Mouse (Mus musculus) heart, embryonic 15.5 days (tissue): ENCODE measurements around the gene Exog. TPM values are rescaled to one million over a fixed set of nuclear protein-coding genes. Genes with fewer than 3 reads are reported as not detected.

ENCODE experiments used
- ATAC-seq: fragments of 200-750 bp; cut with Nextera tagmentation; replicated peaks from 2 replicates; pipeline ENCODE4 v1.8.0; 2017; ENCODE audit warnings: low read depth, moderate TSS enrichment; ENCODE audit not compliant: insufficient number of reproducible peaks, insufficient read depth, low FRiP score
- H3K27ac ChIP-seq: fragments of 300-500 bp; sonication (generic); 2 replicates; pipeline ENCODE4 v1.5.1; 2015; ENCODE audit warnings: mild to moderate bottlenecking, inconsistent platforms
- H3K27me3 ChIP-seq: fragments of 300-500 bp; sonication (generic); 2 replicates; pipeline ENCODE4 v1.6.1; 2015; ENCODE audit warnings: inconsistent platforms
- H3K36me3 ChIP-seq: fragments of 300-500 bp; sonication (generic); 2 replicates; pipeline ENCODE4 v1.6.1; 2015; ENCODE audit warnings: mild to moderate bottlenecking, inconsistent platforms
- H3K4me1 ChIP-seq: fragments of 300-500 bp; sonication (generic); replicated peaks from 2 replicates; pipeline ENCODE4 v1.6.1; 2015; ENCODE audit warnings: inconsistent platforms
- H3K4me2 ChIP-seq: fragments of 300-500 bp; sonication (generic); 2 replicates; pipeline ENCODE4 v1.6.1; 2015; ENCODE audit warnings: inconsistent platforms, mild to moderate bottlenecking, moderate library complexity
- H3K4me3 ChIP-seq: fragments of 300-500 bp; sonication (generic); 2 replicates; pipeline ENCODE4 v1.5.1; 2015; ENCODE audit warnings: mild to moderate bottlenecking, inconsistent platforms
- H3K9ac ChIP-seq: fragments of 300-500 bp; sonication (generic); 2 replicates; pipeline ENCODE4 v1.6.1; 2015; ENCODE audit warnings: mild to moderate bottlenecking, inconsistent platforms
- H3K9me3 ChIP-seq: fragments of 300-500 bp; sonication (generic); replicated peaks from 2 replicates; pipeline ENCODE4 v1.6.1; 2016; ENCODE audit warnings: inconsistent platforms
- WGBS: fragments of 180-500 bp; shearing (Covaris S2); methylation state at CpG from one replicate; pipeline ENCODE4 v1.1.7; 2015; ENCODE audit warnings: mixed read lengths; 5-methylcytosine and 5-hydroxymethylcytosine counted together
- polyA plus RNA-seq: library from polyadenylated mRNA; unstranded; fragments of >200 nt; fragmentation: Nextera tagmentation; extraction: Ambion mirVana; gene quantifications from 2 replicates; pipeline ENCODE4 v1.2.1, GENCODE M21; 2015

Gene Exog
- polyA plus RNA-seq, 1 experiment from 2014 or later, result 9.7 TPM

DNA sequence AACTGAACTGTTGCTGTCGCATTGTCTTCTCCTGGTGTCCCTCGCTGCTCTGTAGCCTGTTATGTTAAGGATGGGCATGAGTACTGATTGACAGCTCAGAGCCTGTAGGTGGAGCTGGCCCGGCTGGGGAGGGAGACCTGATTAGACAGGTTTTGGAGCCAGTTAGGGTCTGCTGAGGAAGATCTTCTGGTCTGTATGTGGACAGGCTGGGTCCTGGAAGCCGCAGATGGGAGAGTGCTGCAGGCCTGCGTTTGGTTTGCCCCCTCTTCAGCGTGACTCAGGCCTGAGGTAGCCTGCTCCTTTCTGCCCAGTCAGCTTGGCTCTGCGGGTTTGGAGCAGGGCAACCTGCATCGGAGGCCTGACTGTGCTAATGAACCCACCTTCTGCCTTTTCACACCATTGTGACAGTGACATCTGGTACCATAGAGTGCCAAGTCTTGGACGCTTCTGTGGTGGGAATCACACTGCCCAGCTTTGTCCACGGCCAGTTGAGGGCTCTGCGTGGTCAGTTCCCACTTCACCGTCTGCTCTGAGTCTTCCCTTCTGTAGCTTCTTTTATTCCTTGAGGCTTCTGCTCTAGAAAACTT lies 24.8 kb upstream of the Exog start:
- H3K27ac ChIP-seq, result no peak overlapping the region
- ATAC-seq, result no peak
- no peaks in the 10 kb centered on the region for H3K36me3 ChIP-seq
- no peaks in the 10 kb centered on the region for H3K9me3 ChIP-seq
- whole genome bisulfite sequencing, result 67% methylated on average over 12 of the region's 12 CpGs
- H3K27me3 ChIP-seq, result no peaks in the 10 kb centered on the region
- H3K4me3 ChIP-seq, result no peak overlapping the region
- H3K4me2 ChIP-seq, result no peak overlapping the region
- H3K4me1 ChIP-seq, result peaks cover 34% of the 10 kb centered on the region
- no peak overlapping the region for H3K9ac ChIP-seq

DNA sequence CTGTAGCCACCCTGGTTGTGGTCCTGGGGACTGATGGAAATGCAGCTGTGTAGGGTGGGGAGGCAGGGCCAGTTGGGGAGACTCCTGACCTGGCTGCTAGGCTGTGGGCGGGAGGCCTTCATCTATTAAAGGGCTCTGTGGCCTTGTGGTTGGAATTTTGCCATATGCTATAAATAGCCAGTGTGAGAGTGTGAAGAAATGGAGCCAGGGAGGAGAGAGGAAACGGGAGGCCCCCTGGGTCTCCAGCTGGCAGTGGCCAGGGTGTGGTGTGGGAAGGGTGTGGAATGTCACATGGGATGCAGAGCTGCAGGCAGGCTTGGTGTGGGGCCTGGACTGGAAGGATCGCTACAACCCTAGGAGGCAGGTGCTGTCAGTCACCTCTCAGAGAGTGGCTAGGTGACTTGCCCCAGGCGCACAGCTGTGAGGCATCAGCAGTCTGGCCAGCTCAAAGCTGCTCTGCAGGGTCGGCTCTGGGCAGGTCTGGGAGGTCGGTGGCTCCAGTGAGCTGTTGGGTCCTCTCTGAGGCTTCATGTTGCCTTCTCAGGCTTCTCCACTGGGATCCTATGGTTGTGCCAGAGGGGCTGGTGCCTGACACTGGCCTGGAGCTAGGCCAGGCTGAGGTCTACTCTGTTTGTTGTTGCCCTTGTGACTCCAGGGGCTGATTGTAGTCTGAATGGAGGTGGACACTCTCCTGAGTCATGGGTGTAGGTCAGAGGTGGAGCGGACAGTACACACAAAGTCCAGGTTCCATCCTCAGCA lies 19.3 kb upstream of the Exog start:
- H3K4me3 ChIP-seq, result no peak overlapping the region
- peak; percentile 95 for ATAC-seq
- no peaks in the 10 kb centered on the region for H3K9me3 ChIP-seq
- 0 out of 2 replicates have a peak overlapping the region, but pooled peaks have one; percentile 5 for H3K9ac ChIP-seq
- no peaks in the 10 kb centered on the region for H3K27me3 ChIP-seq
- peak overlapping the region; percentile 37 for H3K4me2 ChIP-seq
- 19% methylated on average over 7 of the region's 7 CpGs for WGBS
- 0 out of 2 replicates have a peak, but pooled peaks cover 3% of the 10 kb centered on the region for H3K36me3 ChIP-seq
- H3K27ac ChIP-seq, result peak overlapping the region; percentile 90
- peaks cover 42% of the 10 kb centered on the region for H3K4me1 ChIP-seq

DNA sequence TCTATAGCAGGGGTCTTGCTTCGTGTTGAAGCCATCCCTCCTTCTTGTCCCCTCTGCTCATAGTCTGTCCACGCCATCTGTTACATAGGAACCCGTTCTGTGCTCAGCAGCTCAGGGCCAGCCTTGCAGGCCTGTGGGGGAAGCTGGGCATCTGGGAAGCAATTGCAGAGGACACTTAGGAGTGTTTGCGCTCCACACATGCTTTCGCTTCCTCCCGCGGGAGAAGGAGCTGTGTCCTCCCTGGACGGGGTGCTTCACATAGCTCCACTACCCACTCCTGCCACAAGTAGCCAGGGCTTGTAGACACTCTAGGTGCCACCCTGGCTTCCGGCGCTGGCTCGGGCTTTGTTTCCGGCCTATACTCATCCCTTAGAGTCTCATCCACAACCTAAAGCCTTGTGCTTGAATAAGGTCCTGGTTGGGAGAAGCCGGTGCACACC lies 18.7 kb upstream of the Exog start:
- Histone ChIP-seq H3K4me3 (no peak overlapping the region), H3K27ac (peak overlapping the region; percentile 90), H3K9me3 (no peaks in the 10 kb centered on the region), H3K4me2 (peak overlapping the region; percentile 37; the same call in 1 of the 2 replicates), H3K36me3 (0 out of 2 replicates have a peak, but pooled peaks cover 3% of the 10 kb centered on the region), H3K9ac (0 out of 2 replicates have a peak overlapping the region, but pooled peaks have one; percentile 5), H3K27me3 (no peaks in the 10 kb centered on the region), H3K4me1 (peaks cover 36% of the 10 kb centered on the region)
- WGBS, result 77% methylated on average over 13 of the region's 13 CpGs
- ATAC-seq, result no peak

DNA sequence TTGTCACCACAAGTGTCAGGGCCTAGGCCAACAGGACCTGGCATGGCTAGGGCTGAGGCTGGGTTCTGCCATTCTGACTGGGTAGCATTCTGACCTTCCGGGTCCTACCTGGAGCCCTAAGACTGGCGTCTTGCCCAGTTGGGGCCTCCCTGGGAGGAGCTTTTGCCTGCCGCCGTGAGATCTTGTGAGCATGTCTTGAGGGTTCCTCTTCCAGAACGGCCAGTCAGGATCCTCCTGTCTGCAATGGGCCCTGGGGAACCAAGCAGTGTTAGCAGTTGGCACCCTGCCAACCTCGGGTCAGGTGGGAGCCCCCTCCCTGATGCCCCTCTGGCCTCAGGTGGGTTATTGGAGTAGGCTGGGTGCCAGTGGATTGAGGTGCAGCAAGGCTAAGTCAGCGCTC lies 18.3 kb upstream of the Exog start:
- Histone ChIP-seq H3K9ac (no peak overlapping the region), H3K4me3 (no peak overlapping the region), H3K4me1 (peaks cover 36% of the 10 kb centered on the region), H3K27me3 (no peaks in the 10 kb centered on the region), H3K4me2 (0 out of 2 replicates have a peak overlapping the region, but pooled peaks have one; percentile 37), H3K36me3 (0 out of 2 replicates have a peak, but pooled peaks cover 3% of the 10 kb centered on the region), H3K27ac (peak overlapping the region; percentile 90), H3K9me3 (no peaks in the 10 kb centered on the region)
- 54% methylated on average over 7 of the region's 7 CpGs for WGBS
- ATAC-seq, result no peak

DNA sequence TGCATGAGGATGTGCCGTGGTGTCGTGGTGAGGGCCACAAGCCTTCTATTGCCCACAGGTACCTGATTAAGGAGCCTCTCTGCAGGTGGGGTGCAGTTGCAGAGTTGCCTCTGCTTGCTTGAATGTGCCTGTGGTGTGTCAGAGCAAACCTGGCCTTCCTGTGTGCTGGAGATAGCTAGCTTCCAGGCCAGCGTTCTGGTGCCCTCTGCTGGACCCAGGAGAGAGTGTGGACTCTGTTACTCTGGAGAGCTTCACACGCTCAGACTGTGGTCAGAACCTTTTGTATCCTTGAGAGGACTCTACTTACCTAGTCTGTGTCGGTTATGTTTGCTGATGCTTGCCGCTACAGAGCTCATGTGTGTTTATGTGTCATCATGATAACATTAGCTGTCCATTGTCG lies 14.4 kb upstream of the Exog start:
- WGBS, result 40% methylated on average over 7 of the region's 7 CpGs
- Histone ChIP-seq H3K27ac (no peak overlapping the region), H3K9me3 (no peaks in the 10 kb centered on the region), H3K9ac (no peak overlapping the region), H3K27me3 (no peaks in the 10 kb centered on the region), H3K4me1 (peaks cover 23% of the 10 kb centered on the region), H3K4me3 (no peak overlapping the region), H3K4me2 (no peak overlapping the region), H3K36me3 (peaks cover 33% of the 10 kb centered on the region)
- ATAC-seq, result peak; percentile 45

DNA sequence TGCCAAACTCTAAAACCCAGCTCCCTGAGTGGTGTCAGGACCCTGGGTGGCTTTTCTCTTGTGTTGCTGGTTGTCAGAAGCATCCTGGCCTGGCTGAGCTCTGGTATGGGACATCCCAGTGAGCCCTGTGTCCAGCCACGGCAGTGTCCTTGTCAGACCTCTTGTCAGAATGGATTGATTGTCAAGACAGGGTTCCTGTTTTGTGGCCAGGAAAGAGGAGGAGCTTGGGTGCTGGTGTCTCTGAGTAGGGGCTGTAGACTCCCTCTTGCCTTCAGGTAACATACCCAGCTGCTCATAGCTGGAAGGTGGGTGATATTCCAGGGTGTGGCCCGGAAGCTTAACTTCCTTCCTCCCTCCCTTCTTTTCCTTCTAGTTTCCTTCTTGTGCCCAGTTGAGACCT lies 8.9 kb upstream of the Exog start:
- H3K4me3 ChIP-seq, result no peak overlapping the region
- H3K36me3 ChIP-seq, result peaks cover 30% of the 10 kb centered on the region
- H3K9ac ChIP-seq, result no peak overlapping the region
- H3K27me3 ChIP-seq, result no peaks in the 10 kb centered on the region
- H3K27ac ChIP-seq, result no peak overlapping the region
- ATAC-seq, result no peak
- H3K4me2 ChIP-seq, result no peak overlapping the region
- H3K9me3 ChIP-seq, result no peaks in the 10 kb centered on the region
- 71% methylated on average over 2 of the region's 2 CpGs for WGBS
- no peaks in the 10 kb centered on the region for H3K4me1 ChIP-seq

DNA sequence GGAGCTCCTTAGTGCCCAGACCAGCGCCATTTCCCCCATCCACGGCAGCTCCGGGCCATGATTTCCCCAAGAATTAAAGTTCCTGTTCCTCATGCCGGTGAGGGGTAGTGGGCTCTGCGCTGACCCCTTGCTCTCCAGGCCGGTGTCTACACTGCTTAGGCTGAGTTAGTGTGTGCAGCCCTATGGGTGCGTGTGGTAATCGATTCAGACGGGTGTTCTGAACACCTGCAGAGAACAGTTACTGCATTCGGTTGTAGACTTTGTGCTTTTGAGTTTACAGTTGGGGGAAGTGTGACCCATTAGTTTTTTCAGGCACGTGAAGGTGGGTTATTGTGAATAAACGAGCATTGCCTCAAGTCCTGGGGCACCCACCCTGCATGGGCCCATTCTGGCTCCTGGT lies 6.7 kb upstream of the Exog start:
- no peak for ATAC-seq
- Histone ChIP-seq H3K27me3 (no peaks in the 10 kb centered on the region), H3K4me1 (no peaks in the 10 kb centered on the region), H3K4me2 (no peak overlapping the region), H3K9me3 (no peaks in the 10 kb centered on the region), H3K36me3 (peaks cover 15% of the 10 kb centered on the region), H3K9ac (no peak overlapping the region), H3K27ac (no peak overlapping the region), H3K4me3 (no peak overlapping the region)
- 89% methylated on average over 12 of the region's 12 CpGs for WGBS

DNA sequence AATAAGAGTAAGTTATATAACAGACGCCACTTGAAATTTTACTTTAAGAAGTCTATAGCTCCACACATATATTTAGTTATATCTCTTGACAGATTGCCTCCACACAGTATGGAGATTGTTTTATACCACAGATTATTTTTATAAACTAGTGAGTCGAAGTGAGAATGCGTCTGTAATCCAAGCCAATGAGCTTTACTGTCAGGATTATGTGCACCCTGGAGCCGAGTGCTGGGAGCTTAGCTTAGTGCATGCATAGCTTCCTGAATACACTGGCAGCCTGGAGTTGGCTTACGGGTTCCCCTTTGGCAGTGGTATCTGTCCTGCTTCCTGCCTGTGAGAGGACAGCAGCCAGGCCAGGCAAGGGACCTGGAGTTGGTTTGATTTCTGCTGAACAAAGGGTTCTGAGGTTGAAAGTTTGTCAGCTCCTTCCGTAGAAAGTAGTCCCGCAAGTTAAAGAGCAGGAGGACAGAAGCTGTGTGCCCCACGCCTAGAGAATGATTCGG lies 6.2 kb upstream of the Exog start:
- Histone ChIP-seq H3K4me3 (no peak overlapping the region), H3K4me1 (no peaks in the 10 kb centered on the region), H3K9ac (no peak overlapping the region), H3K36me3 (peaks cover 13% of the 10 kb centered on the region; the same call in 1 of the 2 replicates), H3K27me3 (no peaks in the 10 kb centered on the region), H3K9me3 (no peaks in the 10 kb centered on the region), H3K4me2 (no peak overlapping the region), H3K27ac (no peak overlapping the region)
- ATAC-seq, result no peak
- WGBS, result 82% methylated on average over 9 of the region's 9 CpGs

DNA sequence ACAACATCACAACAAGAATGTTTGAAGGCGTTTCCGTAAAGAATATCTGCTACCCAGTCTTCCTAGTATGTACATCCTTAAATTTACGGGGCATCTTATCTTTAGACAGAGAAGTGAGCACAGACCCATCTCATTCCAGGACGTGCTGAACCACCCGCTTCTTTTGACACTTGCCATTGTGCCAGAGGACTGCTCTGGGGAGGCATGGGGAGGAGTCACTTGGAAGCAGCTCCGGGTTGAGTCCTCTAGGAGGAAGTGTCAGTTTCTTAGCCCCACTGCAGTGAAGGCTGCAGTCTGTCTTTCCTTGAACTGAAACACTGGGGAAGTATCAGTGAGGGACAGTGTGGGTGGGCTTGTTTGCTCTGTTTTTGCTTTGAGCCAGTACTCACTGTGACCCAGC lies 994 bp downstream of the Exog start:
- WGBS, result 17% methylated on average over 6 of the region's 6 CpGs
- Histone ChIP-seq H3K9ac (peak overlapping the region; percentile 90), H3K27ac (no peak overlapping the region), H3K27me3 (no peaks in the 10 kb centered on the region), H3K9me3 (no peaks in the 10 kb centered on the region), H3K4me3 (peak overlapping the region; percentile 94), H3K36me3 (peaks cover 31% of the 10 kb centered on the region), H3K4me1 (peaks cover 14% of the 10 kb centered on the region), H3K4me2 (peak overlapping the region; percentile 91)
- no peak for ATAC-seq

DNA sequence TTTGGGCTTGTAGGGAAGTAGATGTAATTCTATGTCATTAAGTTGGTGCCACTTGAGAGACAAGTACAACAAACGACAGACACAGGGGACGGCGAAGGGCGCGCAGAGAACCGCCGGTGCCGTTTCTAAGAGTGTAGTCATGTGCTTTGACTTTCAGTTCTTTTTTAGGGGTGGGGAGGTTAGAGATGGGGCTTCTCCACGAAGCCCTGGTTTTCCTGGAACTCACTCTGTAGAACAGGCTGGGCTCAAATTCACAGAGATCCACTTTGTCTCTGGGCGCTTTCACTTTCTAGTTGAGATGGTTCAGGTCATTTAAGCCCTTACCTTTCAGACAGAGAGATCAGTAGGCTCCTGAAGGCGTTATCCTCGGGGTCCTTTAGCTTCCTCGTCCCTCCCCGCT lies 11.2 kb downstream of the Exog start:
- peaks cover 8% of the 10 kb centered on the region for H3K36me3 ChIP-seq
- H3K4me1 ChIP-seq, result peaks cover 16% of the 10 kb centered on the region
- no peaks in the 10 kb centered on the region for H3K27me3 ChIP-seq
- H3K9me3 ChIP-seq, result no peaks in the 10 kb centered on the region
- no peak overlapping the region for H3K27ac ChIP-seq
- H3K9ac ChIP-seq, result no peak overlapping the region
- no peak for ATAC-seq
- no peak overlapping the region for H3K4me3 ChIP-seq
- 82% methylated on average over 14 of the region's 14 CpGs for WGBS
- no peak overlapping the region for H3K4me2 ChIP-seq

DNA sequence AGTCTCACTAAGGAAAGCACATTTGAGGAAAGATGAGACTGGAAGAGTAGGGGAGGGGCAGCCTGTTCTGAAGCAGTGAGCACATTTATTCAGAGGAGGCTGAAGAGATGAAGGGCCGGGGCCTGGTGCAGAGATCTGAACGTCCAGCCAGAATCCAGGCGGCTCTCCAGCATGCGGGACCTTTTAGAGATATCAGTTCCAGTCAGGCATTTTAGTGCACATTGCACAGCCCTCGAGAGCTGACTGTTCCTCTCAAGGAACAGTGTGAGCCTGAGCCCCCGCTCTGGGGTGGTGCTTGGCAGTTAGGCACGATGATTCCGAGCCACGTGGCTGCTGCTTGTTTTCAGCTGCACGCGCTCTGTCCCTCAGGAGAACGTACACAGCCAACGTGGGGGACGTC lies 12.4 kb downstream of the Exog start:
- Histone ChIP-seq H3K4me2 (no peak overlapping the region), H3K9ac (no peak overlapping the region), H3K4me1 (peaks cover 16% of the 10 kb centered on the region), H3K9me3 (no peaks in the 10 kb centered on the region), H3K27ac (no peak overlapping the region), H3K36me3 (peaks cover 2% of the 10 kb centered on the region; the same call in 1 of the 2 replicates), H3K4me3 (no peak overlapping the region), H3K27me3 (no peaks in the 10 kb centered on the region)
- WGBS, result 47% methylated on average over 14 of the region's 14 CpGs
- ATAC-seq, result no peak
